ENCODE assay signal across 18 mouse cellular contexts in genomic region chr5:13630692-13631091, GRCm38 (mm10).
DNase-seq lines count a peak whose midpoint lies in the region; ATAC-seq and TF ChIP-seq lines count a peak whose summit lies in the region.
"Had no signal": no experiment of that assay in that cellular context is flagged by ENCODE, and none has a peak within 500 bp of the region (broad histone marks: within the 10 kb centered on the region; RNA-seq: fewer than 3 reads in every experiment).

No protein-coding gene starts in this region.

- H3K9me3 ChIP-seq in intestine, postnatal 0 days (ENCODE audit: control insufficient read depth): no peaks in the 10 kb centered on the region
- H3K9me3 ChIP-seq in intestine, embryonic 16.5 days (ENCODE audit: control insufficient read depth, low read length): no peaks in the 10 kb centered on the region
- no peaks in the 10 kb centered on the region for H3K9me3 ChIP-seq in midbrain, embryonic 14.5 days (ENCODE audit: control insufficient read depth, low read length)
- no peaks in the 10 kb centered on the region for H3K9me3 ChIP-seq in midbrain, embryonic 13.5 days
- H3K9me3 ChIP-seq: G1E; liver, embryonic 12.5 days had no signal

- H3K27me3 ChIP-seq in intestine, postnatal 0 days (replicated peaks; ENCODE audit: control insufficient read depth, insufficient read depth, low read length): no peaks in the 10 kb centered on the region
- no peaks in the 10 kb centered on the region for H3K27me3 ChIP-seq in intestine, embryonic 16.5 days (replicated peaks; ENCODE audit: control insufficient read depth, insufficient read depth, low read length)
- H3K27me3 ChIP-seq in midbrain, embryonic 14.5 days (ENCODE audit: control insufficient read depth, insufficient read depth, low read length): peaks cover 9% of the 10 kb centered on the region; the same call in 1 of the 2 replicates
- peaks cover 52% of the 10 kb centered on the region for H3K27me3 ChIP-seq in midbrain, embryonic 13.5 days
- H3K27me3 ChIP-seq: liver, embryonic 12.5 days had no signal

- H3K4me1 ChIP-seq in intestine, postnatal 0 days (replicated peaks; ENCODE audit: control insufficient read depth, insufficient read depth, low read length): no peaks in the 10 kb centered on the region
- no peaks in the 10 kb centered on the region for H3K4me1 ChIP-seq in intestine, embryonic 16.5 days (ENCODE audit: control insufficient read depth, insufficient read depth, low read length)
- H3K4me1 ChIP-seq in midbrain, embryonic 14.5 days (ENCODE audit: control insufficient read depth, insufficient read depth, low read length): no peaks in the 10 kb centered on the region
- peaks cover 13% of the 10 kb centered on the region for H3K4me1 ChIP-seq in midbrain, embryonic 13.5 days (replicated peaks)
- H3K4me1 ChIP-seq: liver, embryonic 12.5 days had no signal

- no peaks in the 10 kb centered on the region for H3K36me3 ChIP-seq in intestine, postnatal 0 days (ENCODE audit: control insufficient read depth, insufficient read depth)
- H3K36me3 ChIP-seq in intestine, embryonic 16.5 days (ENCODE audit: control insufficient read depth, insufficient read depth, low read length): no peaks in the 10 kb centered on the region
- no peaks in the 10 kb centered on the region for H3K36me3 ChIP-seq in midbrain, embryonic 14.5 days (ENCODE audit: control insufficient read depth, insufficient read depth, low read length)
- H3K36me3 ChIP-seq in midbrain, embryonic 13.5 days: no peaks in the 10 kb centered on the region
- H3K36me3 ChIP-seq: G1E; liver, embryonic 12.5 days had no signal

- TF ChIP-seq CTCF in intestine, postnatal 0 days (IDR thresholded peaks at IDR 0.05; ENCODE audit: low read depth): peak; percentile 43

- H3K9ac ChIP-seq in intestine, postnatal 0 days (ENCODE audit: low read depth, low read length): no peak overlapping the region
- no peak overlapping the region for H3K9ac ChIP-seq in intestine, embryonic 16.5 days (ENCODE audit: low read depth, low read length)
- no peak overlapping the region for H3K9ac ChIP-seq in midbrain, embryonic 14.5 days (replicated peaks; ENCODE audit: low read length)
- no peak overlapping the region for H3K9ac ChIP-seq in midbrain, embryonic 13.5 days (replicated peaks)
- H3K9ac ChIP-seq: liver, embryonic 12.5 days had no signal

- no peak overlapping the region for H3K4me2 ChIP-seq in intestine, postnatal 0 days (replicated peaks; ENCODE audit: low read depth)
- H3K4me2 ChIP-seq in intestine, embryonic 16.5 days (ENCODE audit: low read depth, low read length): no peak overlapping the region
- no peak overlapping the region for H3K4me2 ChIP-seq in midbrain, embryonic 14.5 days (ENCODE audit: low read length)
- H3K4me2 ChIP-seq in midbrain, embryonic 13.5 days (replicated peaks): no peak overlapping the region
- H3K4me2 ChIP-seq: liver, embryonic 12.5 days; midbrain, embryonic 11.5 days had no signal

- no peak overlapping the region for H3K27ac ChIP-seq in intestine, postnatal 0 days (ENCODE audit: low read depth, low read length)
- H3K27ac ChIP-seq in intestine, embryonic 16.5 days (ENCODE audit: low read length): no peak overlapping the region
- H3K27ac ChIP-seq in midbrain, embryonic 14.5 days (replicated peaks; ENCODE audit: low read depth, low read length): no peak overlapping the region
- H3K27ac ChIP-seq in midbrain, embryonic 13.5 days: no peak overlapping the region
- H3K27ac ChIP-seq: liver, embryonic 12.5 days had no signal

- ATAC-seq in intestine, postnatal 0 days: no peak
- ATAC-seq in intestine, embryonic 16.5 days: no peak
- no peak for ATAC-seq in midbrain, embryonic 14.5 days (ENCODE audit: low FRiP score, low TSS enrichment)
- no peak for ATAC-seq in midbrain, embryonic 13.5 days
- ATAC-seq: inflammation-experienced regulatory T-cells, adult 6 months; liver, embryonic 12.5 days had no signal

- peak; percentile 34 for DNase-seq in embryo, embryonic 11 days
- DNase-seq in embryo, embryonic 9.5 days (ENCODE audit: extremely low spot score): no peak
- DNase-seq in midbrain, embryonic 14.5 days: peak; percentile 69
- DNase-seq in retina, postnatal 1 day: peak; percentile 45
- DNase-seq in adrenal gland, adult 18-20 months (ENCODE audit: low spot score in 2 of 2): no peak
- DNase-seq: cerebellum, adult 11 months; gastrocnemius, postnatal 10 days; kidney, postnatal 14 days; layer of hippocampus, adult 9-11 months; lung, postnatal 36 days; thymus, adult 18-20 months had no signal

- H3K4me3 ChIP-seq in intestine, postnatal 0 days (ENCODE audit: low read depth, low read length): no peak overlapping the region
- H3K4me3 ChIP-seq in intestine, embryonic 16.5 days (ENCODE audit: low read length): no peak overlapping the region
- H3K4me3 ChIP-seq in midbrain, embryonic 14.5 days (replicated peaks; ENCODE audit: low read depth, low read length): no peak overlapping the region
- no peak overlapping the region for H3K4me3 ChIP-seq in midbrain, embryonic 13.5 days (replicated peaks)
- H3K4me3 ChIP-seq: liver, embryonic 12.5 days had no signal

Comparison
In these comparisons a context has a peak if more than half of its experiments do, and no peak if none do; other contexts are left out.
1. DNase-seq: peak in embryo, embryonic 11 days (single experiment), midbrain, embryonic 14.5 days (single experiment) and retina, postnatal 1 day (single experiment); none in embryo, embryonic 9.5 days (single experiment) and adrenal gland, adult 18-20 months (0 of 2).